Mouse (Mus musculus) monocyte, adult 5-6 weeks (primary cell): ENCODE measurements around the gene Wfdc15a. TPM values are rescaled to one million over a fixed set of nuclear protein-coding genes. Genes with fewer than 3 reads are reported as not detected.
"Not testable (repeated sequence)": the region's sequence is repeated elsewhere in the genome, so short reads cannot be mapped to it uniquely, and the experiment has no call there.

ENCODE experiments used
- ATAC-seq: fragments of 153-309, 156-312 bp; replicated peaks from 2 replicates; pipeline ENCODE4 v1.8.0; 2017; ENCODE audit warnings: mild to moderate bottlenecking; ENCODE audit not compliant: low TSS enrichment, insufficient number of reproducible peaks, severe bottlenecking, poor library complexity, low FRiP score
- total RNA-seq: library from RNA; stranded (forward); fragments of 200-1000, 200-491, 200-594 nt; gene quantifications from 3 replicates; pipeline ENCODE4 v1.2.3, GENCODE M21; 2017

Gene Wfdc15a
- not detected in 3 replicates for total RNA-seq

GRCm38 (mm10) chr2:164199626-164200327 is at the start of gene Wfdc15a:
TSS of gene Wfdc15a (minus strand) at chr2:164200130.
- ATAC-seq = no peak

DNA sequence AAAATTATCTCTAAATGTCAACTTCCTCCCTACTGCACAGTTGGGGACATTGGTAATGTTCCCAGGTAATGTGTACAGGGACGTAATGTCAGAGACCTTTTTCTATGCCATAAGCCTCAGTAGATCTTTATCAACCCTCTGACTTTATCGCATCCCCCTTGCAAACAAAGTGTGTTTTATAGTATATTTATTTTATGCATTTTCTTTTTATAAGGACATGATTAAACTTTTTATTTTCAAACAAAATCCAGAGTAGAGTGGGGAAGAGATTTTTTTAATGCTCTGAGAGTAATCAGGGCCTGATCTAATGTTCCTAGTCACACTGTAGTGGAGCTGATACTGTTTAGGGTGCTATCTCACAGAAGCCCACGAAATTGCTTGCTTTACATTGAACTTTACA is 38.4 kb upstream of the Wfdc15a start, which contains the start of gene Svs2:
Gene Svs2, minus strand, starts transcription at position 101 of the 400 bp plus-strand sequence.
- no peak for ATAC-seq

- ATAC-seq = no peak
Measured at GRCm38 (mm10) chr2:164232671-164233070, 32.7 kb upstream of the Wfdc15a start.

- no peak for ATAC-seq
Measured at GRCm38 (mm10) chr2:164228361-164229070, 28.6 kb upstream of the Wfdc15a start.

GRCm38 (mm10) chr2:164221522-164221921 is 21.6 kb upstream of the Wfdc15a start, which contains the start of gene Wfdc15b:
TSS of gene Wfdc15b (minus strand) at chr2:164221660.
- ATAC-seq = no peak

GRCm38 (mm10) chr2:164219295-164219694 is 19.4 kb upstream of the Wfdc15a start:
- no peak for ATAC-seq

DNA sequence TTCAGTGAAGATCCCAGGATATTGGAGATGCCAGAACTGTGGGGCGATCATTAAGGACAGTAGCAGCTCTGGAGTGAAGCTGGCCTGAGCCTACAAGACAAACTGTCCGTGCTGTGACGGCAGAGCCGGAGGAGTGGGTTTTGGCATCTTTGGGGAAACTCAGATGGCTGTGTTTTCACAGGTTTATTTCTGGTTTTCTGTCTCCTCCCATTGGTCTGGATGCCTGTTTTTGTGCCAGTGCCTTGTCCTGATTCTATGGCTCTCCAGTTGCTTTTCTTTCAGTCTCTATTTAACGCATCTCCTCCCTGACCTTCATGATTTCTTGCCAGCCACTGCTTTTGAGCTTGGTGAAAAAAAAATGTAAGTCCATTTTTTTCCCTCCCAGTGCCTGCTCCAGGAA is 12.8 kb upstream of the Wfdc15a start:
- ATAC-seq = no peak

- ATAC-seq = no peak
Measured at GRCm38 (mm10) chr2:164210892-164211291, 11.0 kb upstream of the Wfdc15a start.

DNA sequence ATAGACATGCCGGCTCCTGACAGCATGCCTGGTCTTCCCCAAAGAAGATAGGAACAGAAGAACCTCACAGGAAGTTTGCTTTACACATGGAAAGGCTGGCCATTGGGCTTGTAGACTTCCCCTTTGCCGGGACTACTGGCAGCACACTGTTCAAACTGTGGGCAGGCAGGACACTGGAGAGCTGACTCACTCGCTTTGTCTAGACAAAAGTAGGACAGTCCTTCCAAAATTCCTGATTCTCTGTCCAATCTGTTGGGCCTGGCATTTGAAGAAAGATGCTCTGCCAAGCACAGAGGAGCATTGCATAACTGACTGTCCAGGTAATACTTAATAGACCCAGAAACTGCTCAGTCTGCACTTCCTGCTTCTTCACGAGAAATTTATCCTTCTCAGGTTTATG is 6.7 kb upstream of the Wfdc15a start:
- ATAC-seq = no peak

GRCm38 (mm10) chr2:164206011-164206410 is 6.1 kb upstream of the Wfdc15a start:
- not testable (repeated sequence) for ATAC-seq

DNA sequence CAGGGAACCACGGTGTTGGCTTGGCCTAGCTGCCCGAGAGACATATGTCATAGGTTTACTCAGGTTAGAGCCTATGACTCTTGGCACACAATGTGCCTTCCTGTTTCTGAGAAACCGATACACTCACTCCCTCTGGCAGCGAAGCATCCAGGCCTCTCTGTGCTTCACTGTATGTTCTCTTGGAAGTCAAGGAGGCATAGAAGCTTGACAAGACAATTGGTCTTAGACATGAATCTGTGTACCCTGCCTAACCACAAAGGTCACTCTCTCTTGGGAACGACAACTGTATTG is 3.3 kb downstream of the Wfdc15a start:
- no peak for ATAC-seq

DNA sequence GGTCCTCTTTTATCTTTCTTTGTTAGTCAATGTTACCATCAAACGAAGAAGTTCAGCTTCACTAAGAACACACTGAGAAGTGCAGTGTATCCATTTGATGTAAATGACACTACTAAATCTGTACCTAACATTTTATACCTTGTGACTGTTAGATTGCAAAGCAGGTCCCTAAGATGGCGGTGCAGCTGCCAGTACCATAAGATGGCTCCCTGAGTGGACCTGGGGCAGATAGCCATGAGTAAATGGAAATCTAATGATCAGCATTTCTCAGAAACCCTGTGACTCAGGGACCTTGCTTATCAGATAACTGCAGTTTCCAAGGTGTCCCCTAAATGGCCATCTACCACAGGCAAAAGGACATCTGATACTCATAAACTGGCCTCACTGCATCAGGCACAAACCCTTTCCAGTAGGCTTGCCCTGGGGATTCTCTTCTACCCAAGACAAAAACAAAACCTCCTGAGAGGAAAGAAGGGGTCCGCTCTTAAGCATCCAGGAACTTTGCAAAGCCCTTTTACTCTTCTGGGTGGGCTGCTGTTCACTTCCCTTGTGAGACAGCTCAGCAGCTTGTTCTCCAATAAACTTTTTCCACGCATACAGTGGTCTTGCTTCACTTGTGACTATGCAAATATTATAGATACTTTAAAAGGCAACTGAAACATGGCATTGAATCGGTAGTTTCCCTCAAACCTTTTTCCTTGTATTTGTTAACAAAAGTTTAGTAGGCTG is 3.8 kb downstream of the Wfdc15a start:
- no peak for ATAC-seq

DNA sequence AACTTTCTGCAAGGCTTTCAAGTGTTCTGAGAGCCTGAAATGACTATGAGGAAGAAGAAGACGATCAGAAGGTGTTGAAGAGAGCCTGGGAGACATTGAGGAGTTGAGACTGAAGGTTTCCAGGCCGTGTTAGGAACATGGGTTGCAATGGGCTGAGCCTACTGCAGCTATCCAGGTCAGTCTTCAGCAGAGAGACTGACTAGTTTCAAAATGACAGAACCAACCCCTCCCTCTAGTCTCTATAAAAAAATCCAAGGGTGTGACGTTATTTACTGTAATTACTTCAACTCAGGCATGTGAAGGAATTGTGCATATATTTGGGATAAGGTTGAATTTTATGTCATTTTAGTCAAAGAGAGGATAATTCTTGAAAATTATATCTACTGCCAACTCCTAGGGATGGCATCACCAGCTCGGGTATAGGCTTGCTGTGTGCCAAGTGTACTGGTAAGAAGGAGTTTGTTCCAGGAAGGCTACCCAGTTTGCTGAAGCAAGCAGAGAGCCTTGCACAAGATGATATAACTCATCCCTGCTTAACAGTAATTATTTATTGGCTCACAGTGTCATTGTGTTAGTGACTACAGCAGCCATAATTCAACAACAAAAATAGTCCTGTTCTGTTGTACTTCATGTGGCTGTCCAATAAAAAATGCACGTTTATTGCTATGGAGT is 4.8 kb downstream of the Wfdc15a start:
- ATAC-seq = no peak

- ATAC-seq = no peak
Measured at GRCm38 (mm10) chr2:164192279-164192678, 7.7 kb downstream of the Wfdc15a start.

- ATAC-seq = no peak
Measured at GRCm38 (mm10) chr2:164190576-164190975, 9.4 kb downstream of the Wfdc15a start, which contains the start of gene Wfdc12. TSS of gene Wfdc12 (minus strand) at chr2:164190608.

- ATAC-seq = peak; percentile 59; the same call in 1 of the 2 replicates
Measured at GRCm38 (mm10) chr2:164188722-164189121, 11.2 kb downstream of the Wfdc15a start.

DNA sequence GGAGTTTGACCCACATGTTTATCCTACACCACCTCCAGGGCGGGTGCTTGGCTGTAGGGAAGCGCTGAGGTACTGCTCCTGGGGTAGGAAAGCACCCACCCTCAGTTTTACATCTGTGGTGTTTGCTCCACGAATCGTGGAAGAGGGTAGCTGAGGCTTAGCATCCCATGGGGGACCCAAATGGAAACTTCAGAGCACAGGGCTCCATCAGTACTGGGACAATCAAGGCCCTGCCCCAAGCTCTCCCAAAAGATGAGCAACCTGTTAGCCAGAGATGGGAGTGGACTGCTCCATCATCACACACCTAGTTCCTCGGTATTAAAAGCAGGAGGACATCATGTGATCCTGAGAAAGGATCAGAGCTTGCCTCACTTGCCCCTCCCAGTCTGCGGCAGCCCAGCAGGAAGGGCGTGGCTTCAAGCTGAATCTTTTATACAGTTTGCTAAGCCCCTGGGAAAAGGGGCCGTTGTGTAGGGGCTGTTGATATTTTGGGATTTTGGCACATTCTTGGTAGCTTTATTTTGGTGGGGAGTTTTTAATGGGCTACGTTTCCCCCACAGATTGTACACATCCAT is 15.7 kb downstream of the Wfdc15a start:
- ATAC-seq = no peak

- ATAC-seq = no peak
Measured at GRCm38 (mm10) chr2:164183340-164183739, 16.6 kb downstream of the Wfdc15a start.
